Mouse (Mus musculus): ENCODE results near the gene Moap1. TPM values are rescaled to one million over a fixed set of nuclear protein-coding genes. Genes with fewer than 3 reads are reported as not detected.

The Moap1 gene
- polyA plus RNA-seq, 1 experiment from 2014 or later: 38.7 TPM

- whole genome bisulfite sequencing: 84% methylated on average over 20 of the region's 20 CpGs
- Histone ChIP-seq H3K27me3 (no peaks in the 10 kb centered on the region), H3K9me3 (replicated peaks) (no peaks in the 10 kb centered on the region), H3K36me3 (ENCODE audit: poor library complexity, severe bottlenecking) (no peaks in the 10 kb centered on the region), H3K4me1 (no peaks in the 10 kb centered on the region), H3K4me3 (no peak overlapping the region), H3K27ac (no peak overlapping the region), H3K4me2 (no peak overlapping the region), H3K9ac (no peak overlapping the region)
- ATAC-seq: no peak
These were observed 30.2 kb downstream of the Moap1 start for GRCm38 (mm10) chr12:102713153-102713865.

- Histone ChIP-seq H3K4me1 (peaks cover 2% of the 10 kb centered on the region), H3K4me2 (no peak overlapping the region), H3K9ac (no peak overlapping the region), H3K27me3 (no peaks in the 10 kb centered on the region), H3K4me3 (no peak overlapping the region), H3K9me3 (replicated peaks) (no peaks in the 10 kb centered on the region), H3K36me3 (ENCODE audit: poor library complexity, severe bottlenecking) (no peaks in the 10 kb centered on the region), H3K27ac (no peak overlapping the region)
- 57% methylated on average over 4 of the region's 4 CpGs for WGBS
- ATAC-seq: no peak
These were observed 32.5 kb downstream of the Moap1 start for GRCm38 (mm10) chr12:102710851-102711375.

- peaks cover 9% of the 10 kb centered on the region for H3K4me1 ChIP-seq
- 89% methylated on average over 5 of the region's 5 CpGs for WGBS
- ATAC-seq: no peak
- H3K36me3 ChIP-seq (ENCODE audit: poor library complexity, severe bottlenecking): no peaks in the 10 kb centered on the region
- H3K27me3 ChIP-seq: no peaks in the 10 kb centered on the region
- H3K9ac ChIP-seq: no peak overlapping the region
- H3K4me3 ChIP-seq: no peak overlapping the region
- no peak overlapping the region for H3K4me2 ChIP-seq
- no peaks in the 10 kb centered on the region for H3K9me3 ChIP-seq (replicated peaks)
- no peak overlapping the region for H3K27ac ChIP-seq
These were observed 33.6 kb downstream of the Moap1 start for GRCm38 (mm10) chr12:102709896-102710295.

- ATAC-seq: no peak
- Histone ChIP-seq H3K4me3 (no peak overlapping the region), H3K9me3 (replicated peaks) (no peaks in the 10 kb centered on the region), H3K27me3 (no peaks in the 10 kb centered on the region), H3K9ac (no peak overlapping the region), H3K36me3 (ENCODE audit: poor library complexity, severe bottlenecking) (no peaks in the 10 kb centered on the region), H3K27ac (no peak overlapping the region), H3K4me2 (no peak overlapping the region), H3K4me1 (peaks cover 20% of the 10 kb centered on the region)
- 82% methylated on average over 11 of the region's 11 CpGs for WGBS
These were observed 35.2 kb downstream of the Moap1 start for GRCm38 (mm10) chr12:102708220-102708619.

- H3K27me3 ChIP-seq: no peaks in the 10 kb centered on the region
- H3K36me3 ChIP-seq (ENCODE audit: poor library complexity, severe bottlenecking): no peaks in the 10 kb centered on the region
- no peak overlapping the region for H3K4me3 ChIP-seq
- H3K4me1 ChIP-seq: peaks cover 32% of the 10 kb centered on the region
- no peak overlapping the region for H3K4me2 ChIP-seq
- 91% methylated on average over 10 of the region's 10 CpGs for WGBS
- ATAC-seq: no peak
- no peak overlapping the region for H3K9ac ChIP-seq
- no peak overlapping the region for H3K27ac ChIP-seq
- no peaks in the 10 kb centered on the region for H3K9me3 ChIP-seq (replicated peaks)
These were observed 36.5 kb downstream of the Moap1 start for GRCm38 (mm10) chr12:102706833-102707463.

GRCm38 (mm10) chr12:102705906-102706640 lies 37.4 kb downstream of the Moap1 start:
- Histone ChIP-seq H3K27me3 (no peaks in the 10 kb centered on the region), H3K4me2 (peak overlapping the region; percentile 90), H3K4me1 (peaks cover 39% of the 10 kb centered on the region), H3K9me3 (replicated peaks) (no peaks in the 10 kb centered on the region), H3K4me3 (peak overlapping the region; percentile 72; the same call in 1 of the 2 replicates), H3K9ac (peak overlapping the region; percentile 84; the same call in 1 of the 2 replicates), H3K36me3 (ENCODE audit: poor library complexity, severe bottlenecking) (no peaks in the 10 kb centered on the region), H3K27ac (no peak overlapping the region; the same call in 1 of the 2 replicates)
- ATAC-seq: no peak
- 71% methylated on average over 6 of the region's 6 CpGs for WGBS

- peak overlapping the region; percentile 90 for H3K4me2 ChIP-seq
- peak; percentile 76 for ATAC-seq
- H3K27ac ChIP-seq: peak overlapping the region; percentile 86
- no peaks in the 10 kb centered on the region for H3K9me3 ChIP-seq (replicated peaks)
- no peaks in the 10 kb centered on the region for H3K36me3 ChIP-seq (ENCODE audit: poor library complexity, severe bottlenecking)
- H3K4me3 ChIP-seq: peak overlapping the region; percentile 72
- H3K9ac ChIP-seq: peak overlapping the region; percentile 84
- no peaks in the 10 kb centered on the region for H3K27me3 ChIP-seq
- peaks cover 47% of the 10 kb centered on the region for H3K4me1 ChIP-seq
- WGBS: 2% methylated on average over 45 of the region's 45 CpGs
These were observed 38.1 kb downstream of the Moap1 start for GRCm38 (mm10) chr12:102705216-102705871.

GRCm38 (mm10) chr12:102704457-102705198 lies 38.8 kb downstream of the Moap1 start, which contains the start of gene Itpk1:
Gene Itpk1, minus strand, starts transcription at chr12:102704930.
- peak; percentile 91 for ATAC-seq
- no peaks in the 10 kb centered on the region for H3K9me3 ChIP-seq (replicated peaks)
- H3K9ac ChIP-seq: peak within 1 kb of the TSS; percentile 84
- H3K36me3 ChIP-seq (ENCODE audit: poor library complexity, severe bottlenecking): no peaks in the 10 kb centered on the region
- peaks cover 54% of the 10 kb centered on the region for H3K4me1 ChIP-seq
- H3K4me3 ChIP-seq: peak within 1 kb of the TSS; percentile 72
- H3K27ac ChIP-seq: peak within 1 kb of the TSS; percentile 86
- no peaks in the 10 kb centered on the region for H3K27me3 ChIP-seq
- H3K4me2 ChIP-seq: peak within 1 kb of the TSS; percentile 90
- WGBS: 1% methylated on average over 66 of the region's 105 CpGs

- H3K9ac ChIP-seq: peak overlapping the region; percentile 84
- peak overlapping the region; percentile 72 for H3K27ac ChIP-seq
- 4% methylated on average over 17 of the region's 17 CpGs for WGBS
- H3K9me3 ChIP-seq (replicated peaks): no peaks in the 10 kb centered on the region
- H3K4me3 ChIP-seq: peak overlapping the region; percentile 72
- peaks cover 60% of the 10 kb centered on the region for H3K4me1 ChIP-seq
- peak overlapping the region; percentile 90 for H3K4me2 ChIP-seq
- H3K27me3 ChIP-seq: no peaks in the 10 kb centered on the region
- H3K36me3 ChIP-seq (ENCODE audit: poor library complexity, severe bottlenecking): no peaks in the 10 kb centered on the region
- ATAC-seq: peak; percentile 16
These were observed 39.5 kb downstream of the Moap1 start for GRCm38 (mm10) chr12:102703921-102704408.

GRCm38 (mm10) chr12:102703441-102703840 lies 40.0 kb downstream of the Moap1 start:
- Histone ChIP-seq H3K27ac (peak overlapping the region; percentile 74), H3K4me1 (peaks cover 66% of the 10 kb centered on the region)
- no peak for ATAC-seq

GRCm38 (mm10) chr12:102703111-102703412 lies 40.4 kb downstream of the Moap1 start:
- Histone ChIP-seq H3K9ac (peak overlapping the region; percentile 84), H3K36me3 (ENCODE audit: poor library complexity, severe bottlenecking) (no peaks in the 10 kb centered on the region), H3K4me3 (peak overlapping the region; percentile 72), H3K27ac (peak overlapping the region; percentile 74), H3K27me3 (no peaks in the 10 kb centered on the region), H3K4me1 (peaks cover 69% of the 10 kb centered on the region), H3K9me3 (replicated peaks) (no peaks in the 10 kb centered on the region), H3K4me2 (peak overlapping the region; percentile 90)
- no peak for ATAC-seq
- 2% methylated on average over 4 of the region's 4 CpGs for WGBS

More at GRCm38 (mm10) chr12:102703441-102703840, 40.0 kb downstream of the Moap1 start:
- H3K4me3 ChIP-seq: peak overlapping the region; percentile 72
- H3K9me3 ChIP-seq (replicated peaks): no peaks in the 10 kb centered on the region
- peak overlapping the region; percentile 90 for H3K4me2 ChIP-seq
- H3K36me3 ChIP-seq (ENCODE audit: poor library complexity, severe bottlenecking): no peaks in the 10 kb centered on the region
- WGBS: 19% methylated on average over 6 of the region's 6 CpGs
- no peaks in the 10 kb centered on the region for H3K27me3 ChIP-seq
- peak overlapping the region; percentile 84 for H3K9ac ChIP-seq

All from forebrain, embryonic 13.5 days (tissue).